Mouse (Mus musculus): ENCODE measurements around the gene Dscaml1.
A peak's percentile ranks its signal among the peaks of the same experiment; 100 is the strongest.
"Not testable (repeated sequence)": the region's sequence is repeated elsewhere in the genome, so short reads cannot be mapped to it uniquely, and the experiment has no call there.

The Dscaml1 gene

DNA sequence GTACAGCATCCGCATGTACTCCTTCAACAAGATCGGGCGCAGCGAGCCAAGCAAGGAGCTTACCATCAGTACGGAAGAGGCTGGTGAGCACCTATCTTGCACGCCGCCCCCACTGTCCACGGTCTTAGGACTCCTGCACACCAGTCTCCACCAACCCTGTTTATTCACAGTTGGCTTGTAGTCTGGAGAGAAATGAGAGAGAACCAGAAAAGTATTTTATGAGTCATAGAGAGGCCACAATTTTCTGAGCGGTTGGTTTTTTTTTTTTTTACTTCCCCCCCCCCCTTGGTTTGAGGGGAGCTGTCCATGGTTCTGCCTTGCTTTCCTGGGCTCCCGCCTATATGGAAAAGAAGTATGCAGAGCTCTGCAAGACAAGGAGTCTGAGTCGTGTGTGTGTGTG, 283.9 kb downstream of the Dscaml1 start:
- peak; percentile 13 for DNase-seq

DNA sequence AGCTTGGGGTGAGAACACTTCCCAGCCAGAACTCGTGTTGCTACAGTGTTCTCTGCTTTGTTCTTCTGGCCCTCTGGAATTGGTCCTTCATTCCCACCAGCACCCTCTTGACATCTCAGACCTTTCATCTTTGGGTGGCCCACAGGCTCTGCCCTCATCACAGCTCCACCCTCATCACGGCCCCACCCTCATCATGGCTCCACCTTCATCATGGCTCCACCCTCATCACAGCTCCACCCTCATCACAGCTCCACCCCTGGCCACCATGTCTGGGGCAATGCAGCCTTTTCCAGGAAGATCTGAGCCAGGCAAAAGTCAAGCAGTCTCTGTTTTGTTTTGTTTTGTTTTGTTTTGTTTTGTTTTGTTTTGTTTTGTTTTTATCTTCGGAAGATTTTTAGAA, 289.0 kb downstream of the Dscaml1 start:
- no peak for DNase-seq

DNA sequence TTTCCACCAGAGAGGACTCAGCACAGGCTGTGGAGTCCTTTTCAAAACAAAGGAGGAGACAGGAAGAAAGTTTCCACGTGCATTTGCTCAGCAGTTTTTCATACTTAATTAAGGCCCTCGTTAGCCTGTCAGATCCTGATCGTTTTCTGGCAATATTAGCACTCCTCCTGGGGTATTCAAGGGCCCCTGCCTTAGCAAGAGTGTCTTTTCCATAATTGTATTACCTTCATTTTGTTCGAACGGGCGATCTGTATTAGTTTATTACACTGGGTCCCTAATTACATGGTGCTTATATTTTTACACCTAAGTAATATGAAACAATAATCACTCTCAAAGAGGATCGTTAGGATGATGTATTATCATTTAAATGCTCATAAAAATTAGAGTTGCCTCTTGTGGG, 293.6 kb downstream of the Dscaml1 start:
- no peak for DNase-seq

DNA sequence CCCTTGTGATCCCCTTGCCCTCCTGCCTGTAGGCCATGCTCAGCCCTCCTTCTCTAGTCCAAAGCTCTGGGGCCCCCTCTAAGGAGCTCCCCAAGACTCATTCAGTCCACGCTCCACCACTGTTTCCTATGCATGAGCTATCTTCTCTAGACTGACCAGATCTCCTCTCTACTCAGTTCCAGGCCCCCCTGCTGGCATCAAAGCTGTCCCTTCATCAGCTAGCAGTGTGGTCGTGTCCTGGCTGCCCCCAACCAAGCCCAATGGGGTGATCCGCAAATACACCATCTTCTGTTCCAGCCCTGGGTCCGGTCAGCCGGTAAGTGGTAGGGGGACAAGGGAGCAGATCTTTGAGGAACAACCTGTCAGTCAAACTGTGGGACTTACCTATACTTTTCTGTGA, 305.4 kb downstream of the Dscaml1 start:
- no peak for DNase-seq

DNA sequence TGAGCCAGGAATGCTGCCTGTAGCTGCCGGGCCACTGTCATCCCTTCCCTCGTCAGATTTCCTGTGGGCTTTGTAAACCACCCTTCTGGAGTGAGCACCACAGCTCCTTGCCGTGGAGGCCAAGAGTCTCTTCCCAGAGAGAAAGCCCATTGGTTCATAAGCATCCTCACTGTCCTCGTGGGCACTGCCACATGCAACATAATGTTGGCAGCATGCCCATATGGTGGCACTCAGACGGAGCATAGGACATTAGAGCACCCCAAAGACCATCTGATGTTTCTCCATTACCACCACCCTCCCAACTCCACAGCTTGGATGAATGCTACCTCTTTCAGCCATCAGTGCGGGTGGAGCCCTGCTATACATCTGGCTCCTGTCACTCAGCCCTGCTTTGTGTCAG, 306.8 kb downstream of the Dscaml1 start:
- DNase-seq, result no peak

DNA sequence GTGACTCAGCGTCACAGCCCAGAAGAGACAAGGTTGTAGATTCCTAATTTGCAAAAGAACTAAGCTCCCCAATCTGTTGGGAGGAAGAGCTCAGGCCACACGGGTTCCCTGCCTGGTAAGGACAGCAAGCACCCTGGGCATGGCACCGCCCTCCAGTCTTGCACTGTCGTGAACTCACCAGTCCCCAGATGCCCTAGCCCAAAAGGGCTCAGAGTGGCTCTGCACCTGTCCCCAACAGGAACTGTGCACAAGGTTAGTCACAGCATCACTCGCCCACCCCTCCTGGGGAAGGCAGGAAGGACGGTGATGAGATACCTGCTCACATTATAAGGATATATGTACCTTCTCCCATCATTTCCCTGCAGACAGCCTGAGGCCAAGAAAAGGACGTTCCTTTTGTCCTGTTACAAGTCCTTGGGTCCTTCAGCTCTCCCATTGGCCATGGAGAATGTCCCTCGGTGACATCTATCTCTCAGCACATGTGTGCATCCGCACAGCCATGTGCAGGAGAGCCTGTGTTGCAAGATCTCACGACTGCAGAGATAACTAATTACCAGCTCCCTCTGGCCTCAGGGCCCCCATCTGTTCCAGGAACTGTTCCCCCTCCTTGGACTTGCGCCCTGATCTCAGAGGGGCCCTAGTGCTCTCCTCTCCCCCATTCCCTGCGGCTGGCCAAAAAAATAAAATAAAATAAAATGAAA, 312.7 kb downstream of the Dscaml1 start:
- DNase-seq, result no peak

DNA sequence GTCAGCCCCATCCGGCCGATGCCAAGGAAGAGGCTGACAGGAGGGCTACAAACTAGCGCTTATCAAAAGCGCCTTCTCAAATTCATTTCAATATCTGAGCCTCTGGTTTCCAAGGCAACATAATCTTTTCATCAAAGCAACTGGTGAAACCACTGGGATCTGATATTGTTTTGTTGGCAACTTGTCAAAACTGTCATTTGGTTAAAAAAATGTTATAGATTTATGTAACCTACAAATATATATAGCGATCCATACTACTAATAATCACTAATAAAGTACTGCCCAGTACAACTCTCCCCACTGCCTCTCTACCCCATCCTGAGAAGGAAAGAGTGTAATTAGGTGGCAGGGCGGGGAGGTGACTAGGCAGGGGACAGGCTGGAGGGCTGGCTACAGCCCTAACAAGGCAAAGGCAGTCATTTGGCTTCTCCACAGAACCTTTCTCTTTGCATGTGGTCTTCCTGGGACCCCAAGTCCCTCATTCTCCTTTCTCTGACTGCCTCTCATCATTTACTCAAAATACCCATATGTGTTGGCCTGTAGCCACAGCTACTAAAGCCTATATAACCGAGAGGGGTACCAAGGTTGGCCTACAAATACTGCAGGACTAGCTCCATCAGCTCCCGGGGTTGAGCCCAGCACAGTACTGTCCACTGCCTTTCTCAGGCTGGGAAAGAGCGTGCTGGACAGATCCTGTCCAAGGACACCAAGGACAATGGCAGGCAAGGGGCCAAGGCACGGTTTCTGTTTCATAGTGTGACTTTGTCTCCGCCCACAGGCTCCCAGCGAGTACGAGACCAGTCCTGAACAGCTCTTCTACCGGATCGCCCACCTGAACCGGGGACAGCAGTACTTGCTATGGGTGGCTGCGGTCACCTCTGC, 313.5 kb downstream of the Dscaml1 start:
- DNase-seq, result peak; percentile 77

DNA sequence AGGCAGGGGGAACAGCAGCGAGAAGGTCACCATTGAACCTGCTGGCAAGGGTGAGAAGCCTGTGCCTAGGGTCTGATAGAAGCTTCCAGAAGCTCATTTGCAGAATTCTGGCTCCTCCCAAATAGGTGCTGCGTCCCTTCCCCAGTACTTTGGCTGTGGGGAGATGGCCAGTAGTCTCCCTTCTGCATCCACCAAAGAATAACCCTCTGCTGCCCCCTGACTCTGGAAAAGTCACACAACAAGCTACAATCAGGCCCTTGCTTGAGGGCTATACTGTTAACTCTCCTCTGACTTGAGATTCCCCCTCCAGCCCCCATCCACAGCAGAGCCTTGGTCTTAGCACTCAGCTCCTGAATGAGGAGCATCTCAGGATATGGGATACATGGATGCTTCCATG, 314.2 kb downstream of the Dscaml1 start:
- DNase-seq, result peak; percentile 47

DNA sequence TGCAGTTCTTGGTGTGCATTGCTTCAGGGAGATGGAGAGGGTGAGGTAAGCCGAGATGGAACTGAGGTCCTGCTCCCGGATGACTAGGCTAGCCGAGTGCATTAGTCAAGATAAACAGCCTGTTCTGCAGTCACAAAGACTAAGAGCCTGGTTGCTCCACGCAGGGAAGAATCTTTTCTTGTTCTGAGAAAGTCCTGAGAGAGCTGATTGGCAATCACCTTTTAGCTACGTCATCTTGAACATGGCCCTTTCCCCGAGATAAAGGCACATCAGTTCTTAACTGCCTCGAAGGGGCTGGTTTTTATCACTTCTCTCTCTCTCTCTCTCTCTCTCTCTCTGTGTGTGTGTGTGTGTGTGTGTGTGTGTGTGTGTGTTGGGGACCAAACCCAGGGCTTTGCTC, 319.0 kb downstream of the Dscaml1 start:
- no peak for DNase-seq

DNA sequence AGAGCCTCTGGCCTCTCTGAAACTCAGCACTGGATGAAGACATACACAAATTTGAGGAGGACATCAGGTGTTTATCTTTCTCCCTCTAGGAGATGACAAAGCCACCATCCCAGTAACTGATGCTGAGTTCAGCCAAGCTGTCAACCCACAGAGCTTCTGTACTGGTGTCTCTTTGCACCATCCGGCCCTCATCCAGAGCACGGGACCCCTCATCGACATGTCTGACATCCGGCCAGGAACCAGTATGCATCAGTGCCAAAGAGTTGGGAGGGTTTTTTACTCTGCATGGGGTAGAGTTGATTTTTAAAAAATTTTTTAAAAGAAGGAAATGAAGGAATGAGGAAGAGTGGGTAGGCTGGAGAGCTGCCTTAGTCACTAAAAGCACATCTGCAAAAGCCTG, 323.5 kb downstream of the Dscaml1 start:
- no peak for DNase-seq

DNA sequence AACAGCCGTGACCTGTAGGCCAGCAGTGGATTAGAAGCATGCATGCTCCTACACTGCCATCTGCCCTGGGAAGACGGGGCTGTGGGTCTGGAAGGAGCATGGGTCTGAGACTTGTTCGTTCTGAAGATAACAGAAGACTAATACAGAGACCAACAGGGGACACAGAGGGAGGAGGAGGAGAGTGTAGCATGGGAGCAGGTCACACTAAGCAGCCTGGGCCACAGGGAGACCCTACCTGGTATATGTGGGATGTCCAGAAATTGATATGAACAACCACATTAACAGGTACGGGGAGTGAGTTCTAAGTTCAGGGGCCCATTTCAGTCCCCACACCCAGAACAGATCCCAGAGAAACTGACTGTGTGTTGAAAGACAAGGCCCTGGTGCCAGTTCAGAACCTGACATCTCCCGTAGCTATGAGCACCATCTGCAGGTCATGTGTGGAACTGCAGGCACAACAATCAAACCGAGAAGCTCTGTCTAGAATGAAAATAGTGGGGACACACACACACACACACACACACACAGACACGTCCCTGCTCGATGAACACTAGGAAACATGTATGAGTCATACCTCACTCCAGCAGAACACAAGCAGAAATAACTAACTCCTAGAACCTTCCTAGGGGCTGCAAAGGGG, 328.1 kb downstream of the Dscaml1 start:
- DNase-seq, result peak; percentile 76

DNA sequence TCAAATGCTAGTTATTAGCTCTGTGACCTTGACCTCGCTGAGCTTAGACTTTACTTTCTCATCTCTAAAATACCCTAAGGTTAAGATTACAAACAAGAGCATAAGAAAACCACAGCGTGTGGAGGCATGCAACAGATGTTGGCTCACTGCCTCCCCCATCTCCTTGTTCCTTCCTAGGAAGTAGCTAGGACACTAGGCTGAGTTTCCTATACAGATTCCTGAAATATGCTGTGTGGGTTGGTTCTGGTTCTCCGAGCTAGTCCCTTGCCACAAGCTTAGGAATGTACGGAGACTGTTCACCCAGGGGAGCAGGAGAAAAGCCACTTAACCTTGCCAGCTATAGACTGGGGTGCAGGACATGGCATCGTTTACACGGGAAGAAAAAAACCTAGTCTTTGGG, 339.8 kb downstream of the Dscaml1 start:
- DNase-seq, result no peak

DNA sequence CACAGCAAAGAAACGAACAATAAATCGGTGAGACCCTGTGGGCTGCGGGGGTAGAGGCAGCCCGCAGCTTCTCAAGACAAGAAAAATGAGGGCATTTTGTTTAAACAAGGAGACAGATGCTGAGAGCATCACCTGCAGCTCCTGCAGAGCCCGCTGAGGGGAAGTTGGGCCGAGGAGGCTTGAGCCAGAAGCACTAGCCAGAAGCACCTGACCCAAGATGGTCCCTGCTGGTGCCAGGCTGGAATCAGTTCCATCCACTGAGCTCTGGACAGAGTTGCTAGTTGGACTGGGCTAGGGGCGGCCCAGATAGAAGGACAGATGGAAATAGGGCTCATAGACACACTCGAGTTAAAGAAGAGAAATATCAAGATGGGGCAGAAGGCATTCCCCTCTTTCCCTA, 340.7 kb downstream of the Dscaml1 start:
- no peak for DNase-seq

DNA sequence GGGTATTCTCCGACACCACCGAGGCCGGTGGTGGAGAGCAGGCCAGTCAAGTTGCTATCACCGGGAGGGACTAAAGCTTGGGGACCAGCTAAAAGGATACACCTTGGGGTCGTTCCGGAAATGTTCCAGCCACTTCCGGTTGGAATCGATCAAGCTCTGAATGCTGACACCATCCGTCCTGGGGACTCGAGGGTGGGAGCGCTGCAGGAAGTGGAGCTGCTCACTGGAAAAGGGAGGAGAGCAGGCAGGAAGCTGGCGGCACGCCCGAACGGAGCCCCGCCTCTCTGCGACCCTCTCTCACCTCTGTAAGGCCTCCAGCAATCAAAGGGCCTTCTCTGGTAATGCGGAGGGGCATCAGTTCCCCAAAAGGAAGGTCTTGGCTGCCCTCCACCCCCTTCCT, 342.0 kb downstream of the Dscaml1 start:
- DNase-seq, result no peak

DNA sequence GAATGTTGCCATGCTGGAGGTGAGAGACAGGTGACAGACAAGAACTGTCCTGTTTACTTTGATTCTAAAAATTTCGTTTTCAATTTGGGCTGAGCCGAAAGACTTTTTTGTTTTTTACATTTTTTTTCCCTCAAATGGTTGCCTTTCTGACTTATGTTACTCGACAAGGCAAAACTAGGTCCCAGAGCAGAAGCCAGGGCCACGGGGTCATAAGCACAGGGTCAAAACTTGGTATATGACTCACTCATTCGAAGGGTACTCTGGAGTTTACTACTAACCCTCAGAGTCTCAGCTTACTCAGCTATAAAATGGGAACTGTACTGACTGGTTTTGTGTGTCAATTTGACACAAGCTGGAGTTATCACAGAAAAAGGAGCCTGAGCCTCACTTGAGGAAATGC, 343.2 kb downstream of the Dscaml1 start:
- no peak for DNase-seq

DNA sequence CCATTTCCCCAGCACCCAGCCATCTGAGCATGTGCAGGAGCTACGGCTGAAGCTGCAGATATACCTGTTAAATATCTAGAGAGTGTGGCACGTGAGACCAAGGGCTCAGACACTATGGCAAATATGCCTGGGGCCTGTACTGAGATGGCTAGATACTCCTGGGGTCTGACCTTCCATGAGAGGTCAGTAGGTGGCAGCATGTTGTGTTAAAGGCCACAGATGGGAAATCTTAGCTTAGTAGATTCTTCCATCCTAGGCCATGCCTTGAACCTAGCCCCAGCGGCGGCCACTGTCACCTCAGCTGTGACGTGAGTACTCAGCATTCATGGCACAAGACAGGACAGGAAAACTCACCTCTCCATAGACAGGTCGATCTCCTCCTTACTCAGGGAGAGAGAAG, 347.7 kb downstream of the Dscaml1 start:
- DNase-seq, result no peak

DNA sequence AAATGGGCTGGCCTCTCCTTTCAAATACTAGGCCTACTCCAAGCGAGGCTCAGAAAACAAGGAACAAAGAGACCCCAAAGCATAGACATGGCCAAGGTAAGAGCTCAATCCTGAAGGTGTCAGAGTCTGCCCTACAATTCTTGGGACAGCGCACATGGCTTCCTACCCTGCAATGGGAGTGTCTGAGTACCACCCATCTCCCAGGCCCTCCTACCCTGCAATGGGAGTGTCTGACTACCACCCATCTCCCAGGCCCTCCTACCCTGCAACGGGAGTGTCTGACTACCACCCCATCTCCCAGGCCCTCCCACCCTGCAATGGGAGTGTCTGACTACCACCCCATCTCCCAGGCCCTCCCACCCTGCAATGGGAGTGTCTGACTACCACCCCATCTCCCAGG, 349.7 kb downstream of the Dscaml1 start:
- not testable (repeated sequence) for DNase-seq

DNA sequence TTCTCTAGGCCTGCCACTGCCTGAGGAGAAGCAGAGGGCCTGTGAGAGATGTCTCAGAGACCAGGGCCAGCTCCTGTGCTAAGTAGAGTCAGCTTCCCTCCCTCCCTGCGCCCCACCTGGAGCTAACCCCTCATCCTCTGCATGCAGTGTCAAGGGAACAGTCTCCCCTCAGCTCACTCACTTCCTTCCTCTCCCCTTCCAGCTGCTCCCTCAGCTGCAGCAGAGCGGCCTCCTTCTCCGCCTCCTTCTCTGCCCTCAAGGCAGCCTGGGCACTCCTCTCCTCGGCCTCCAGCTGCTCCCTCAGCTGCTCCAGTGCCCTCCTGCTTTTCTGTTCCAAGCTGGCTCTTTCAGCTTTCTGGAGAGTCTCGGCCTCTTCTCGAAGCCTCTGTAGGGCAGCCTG, 352.8 kb downstream of the Dscaml1 start:
- DNase-seq, result no peak

DNA sequence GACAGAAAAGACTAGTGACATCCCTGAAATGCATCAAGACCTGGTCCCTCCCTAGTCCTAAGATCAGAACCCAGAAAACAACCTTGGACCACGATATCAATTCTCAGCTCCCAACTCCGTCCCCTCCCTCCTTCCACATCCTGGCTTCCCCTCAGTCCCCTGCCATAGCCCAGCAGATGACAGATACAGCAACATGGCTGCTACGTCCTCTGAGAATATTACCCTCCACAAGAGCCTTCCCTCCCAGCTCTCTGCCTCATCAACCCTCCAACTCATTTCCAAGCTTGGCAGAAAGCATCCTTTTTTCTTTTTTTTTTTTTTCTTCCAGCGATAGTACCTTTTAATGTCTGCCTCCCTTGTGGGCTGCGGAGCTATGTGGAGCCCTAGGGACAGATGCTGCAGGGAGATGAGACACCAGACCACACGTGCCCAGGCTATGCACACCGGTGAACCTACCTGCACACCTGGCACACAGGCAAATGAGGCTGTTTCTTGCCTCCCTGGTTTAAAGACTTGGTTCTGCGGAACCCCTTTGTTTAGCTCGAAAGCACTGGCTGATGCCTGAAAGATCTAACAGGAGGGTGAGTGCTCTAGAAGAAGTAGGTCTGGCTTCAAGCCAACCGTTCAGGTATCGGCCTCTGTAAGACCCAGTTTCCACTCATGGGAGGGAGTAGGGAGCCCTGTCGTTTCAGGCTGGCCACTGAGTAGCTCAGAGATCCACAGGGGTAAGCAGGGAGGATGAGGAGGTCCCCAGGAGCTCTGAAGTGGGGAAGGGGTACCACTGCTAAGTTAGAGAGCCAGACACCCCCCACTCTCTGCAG, 357.0 kb downstream of the Dscaml1 start:
- no peak for DNase-seq

DNA sequence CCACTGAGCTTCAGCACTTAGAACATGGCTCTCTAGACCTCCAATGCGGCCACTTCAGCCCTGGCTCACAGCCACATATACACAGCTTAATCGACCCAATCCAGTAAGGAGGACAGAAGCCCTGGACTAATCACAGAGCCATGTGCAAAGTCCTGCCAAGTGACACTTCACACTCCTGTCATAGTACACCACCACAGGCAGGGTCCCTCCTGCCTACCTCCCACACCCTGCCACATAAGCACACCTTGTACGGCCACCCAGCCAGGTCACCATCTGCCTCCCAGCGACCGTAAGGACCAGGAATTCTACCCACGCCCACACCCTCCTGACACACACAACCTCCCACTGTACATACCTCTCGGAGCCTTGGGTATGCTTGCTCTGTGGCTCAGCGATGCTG, 360.6 kb downstream of the Dscaml1 start:
- no peak for DNase-seq

DNA sequence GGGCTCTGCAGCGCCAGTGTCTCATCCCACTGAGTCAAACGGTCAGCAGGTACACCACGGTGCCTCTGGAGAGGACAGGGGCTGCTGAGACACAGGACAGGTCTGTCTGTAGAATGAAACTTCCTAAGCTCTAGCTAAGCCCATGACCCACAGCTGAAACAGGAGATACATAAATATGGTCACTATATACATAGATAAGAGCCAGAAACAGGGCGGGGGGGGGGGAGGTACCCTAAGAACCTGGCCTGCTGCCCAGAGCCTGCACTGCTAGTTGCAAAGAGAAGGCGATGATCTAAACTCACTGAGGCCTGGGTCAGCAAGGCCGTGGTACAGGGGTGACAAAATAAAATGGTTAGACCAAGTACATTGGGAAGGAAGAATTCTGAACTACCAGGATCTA, 361.1 kb downstream of the Dscaml1 start:
- DNase-seq, result no peak

DNA sequence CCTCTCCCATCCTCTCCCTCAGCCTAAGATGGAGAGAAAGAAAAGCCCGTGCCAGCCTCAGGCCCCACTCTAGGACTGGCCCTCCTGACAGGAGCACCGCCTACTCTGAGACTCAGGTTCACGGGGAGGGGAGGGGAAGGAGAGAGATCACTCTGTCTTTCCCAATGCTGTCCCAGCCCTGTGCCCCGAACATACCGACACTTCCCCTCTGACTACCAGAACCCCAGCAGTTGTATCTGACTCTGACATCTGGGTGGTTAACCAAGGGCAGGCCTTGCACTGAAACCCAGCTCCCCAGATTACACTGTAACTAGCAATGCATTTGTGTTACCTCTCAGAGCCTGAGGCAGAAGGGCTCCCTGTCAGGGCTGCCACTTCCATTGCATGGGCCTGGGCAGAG, 362.0 kb downstream of the Dscaml1 start:
- no peak for DNase-seq
